Mouse (Mus musculus) lung, postnatal 0 days (tissue): ENCODE measurements around the gene Ces3a. TPM values are rescaled to one million over a fixed set of nuclear protein-coding genes. Genes with fewer than 3 reads are reported as not detected.
"Not testable (repeated sequence)": the region's sequence is repeated elsewhere in the genome, so short reads cannot be mapped to it uniquely, and the experiment has no call there.

Experiments
- ATAC-seq: fragments of 200-750 bp; cut with Nextera tagmentation; 2 replicates; pipeline ENCODE4 v1.8.0; 2017; ENCODE audit warnings: moderate library complexity
- DNase-seq: peaks from one replicate; pipeline ENCODE4 v3.0.0-alpha.2; 2016; ENCODE audit warnings: low spot score
- H3K27ac ChIP-seq: fragments of 300-500 bp; sonication (generic); 2 replicates; pipeline ENCODE4 v1.5.1; 2014; ENCODE audit warnings: antibody characterized with exemption, mild to moderate bottlenecking, low read length, mixed read lengths
- H3K27me3 ChIP-seq: fragments of 300-500 bp; sonication (generic); replicated peaks from 2 replicates; pipeline ENCODE4 v1.6.1; 2014; ENCODE audit warnings: low read length, mixed read lengths; ENCODE audit not compliant: insufficient read depth
- H3K36me3 ChIP-seq: fragments of 300-500 bp; sonication (generic); 2 replicates; pipeline ENCODE4 v1.6.1; 2014; ENCODE audit warnings: low read length, mixed read lengths; ENCODE audit not compliant: insufficient read depth
- H3K4me1 ChIP-seq: fragments of 300-500 bp; sonication (generic); 2 replicates; pipeline ENCODE4 v1.6.1; 2014; ENCODE audit warnings: antibody characterized with exemption, low read depth, low read length, mixed read lengths; ENCODE audit not compliant: insufficient read depth
- H3K4me2 ChIP-seq: fragments of 300-500 bp; sonication (generic); replicated peaks from 2 replicates; pipeline ENCODE4 v1.6.1; 2014; ENCODE audit warnings: low read depth, mild to moderate bottlenecking, low read length, moderate library complexity, mixed read lengths
- H3K4me3 ChIP-seq: fragments of 300-500 bp; sonication (generic); 2 replicates; pipeline ENCODE4 v1.5.1; 2014; ENCODE audit warnings: low read depth, low read length
- H3K9ac ChIP-seq: fragments of 300-500 bp; sonication (generic); replicated peaks from 2 replicates; pipeline ENCODE4 v1.6.1; 2014; ENCODE audit warnings: low read depth, mild to moderate bottlenecking
- H3K9me3 ChIP-seq: fragments of 300-500 bp; sonication (generic); 2 replicates; pipeline ENCODE4 v1.6.1; 2016; ENCODE audit warnings: low read length, mixed read lengths
- CTCF ChIP-seq: IDR thresholded peaks from 2 replicates; pipeline ENCODE4 v1.5.1; 2016; ENCODE audit warnings: antibody characterized with exemption, mild to moderate bottlenecking
- EP300 ChIP-seq: IDR thresholded peaks from 2 replicates; pipeline ENCODE4 v1.6.1; 2016; ENCODE audit warnings: antibody characterized with exemption, mild to moderate bottlenecking, control low read depth
- WGBS: fragments of 180-500 bp; shearing (Covaris S2); extraction: QIAGEN DNeasy Blood & Tissue Kit; methylation state at CpG from one replicate; pipeline ENCODE4 v1.1.7; 2014; 5-methylcytosine and 5-hydroxymethylcytosine counted together
- polyA plus RNA-seq: library from polyadenylated mRNA; unstranded; fragments of >200 nt; fragmentation: Nextera tagmentation; extraction: Ambion mirVana; gene quantifications from 2 replicates; pipeline ENCODE4 v1.2.1, GENCODE M21; 2015

The Ces3a gene
- polyA plus RNA-seq, 1 experiment from 2014 or later, result not detected

DNA sequence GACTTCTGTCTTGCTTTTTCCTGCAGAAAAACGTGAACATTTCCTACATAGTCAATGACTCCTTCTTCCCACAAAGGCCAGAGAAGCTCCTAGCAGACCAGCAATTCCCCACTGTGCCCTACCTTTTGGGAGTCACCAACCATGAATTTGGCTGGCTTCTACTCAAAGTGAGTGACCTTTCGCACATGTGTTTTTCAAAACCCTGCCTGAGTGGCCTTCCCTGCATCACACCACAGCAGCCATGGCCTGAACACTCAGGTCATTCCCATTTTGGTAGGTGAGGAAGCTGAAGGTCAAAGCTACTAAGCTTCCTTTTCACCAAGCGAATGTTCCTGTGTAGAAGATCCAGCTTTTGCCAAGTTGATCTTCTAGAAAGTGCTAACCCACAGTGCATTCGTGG lies 40.2 kb downstream of the Ces3a start:
- no peak for DNase-seq
- WGBS, result 61% methylated on average over 4 of the region's 4 CpGs
- no peaks in the 10 kb centered on the region for H3K9me3 ChIP-seq
- H3K4me2 ChIP-seq, result no peak overlapping the region
- no peak for ATAC-seq
- H3K36me3 ChIP-seq, result no peaks in the 10 kb centered on the region
- no peak overlapping the region for H3K4me3 ChIP-seq
- no peaks in the 10 kb centered on the region for H3K27me3 ChIP-seq
- no peak overlapping the region for H3K27ac ChIP-seq
- TF ChIP-seq CTCF, result no peak
- no peak for TF ChIP-seq EP300
- no peak overlapping the region for H3K9ac ChIP-seq
- H3K4me1 ChIP-seq, result no peaks in the 10 kb centered on the region

DNA sequence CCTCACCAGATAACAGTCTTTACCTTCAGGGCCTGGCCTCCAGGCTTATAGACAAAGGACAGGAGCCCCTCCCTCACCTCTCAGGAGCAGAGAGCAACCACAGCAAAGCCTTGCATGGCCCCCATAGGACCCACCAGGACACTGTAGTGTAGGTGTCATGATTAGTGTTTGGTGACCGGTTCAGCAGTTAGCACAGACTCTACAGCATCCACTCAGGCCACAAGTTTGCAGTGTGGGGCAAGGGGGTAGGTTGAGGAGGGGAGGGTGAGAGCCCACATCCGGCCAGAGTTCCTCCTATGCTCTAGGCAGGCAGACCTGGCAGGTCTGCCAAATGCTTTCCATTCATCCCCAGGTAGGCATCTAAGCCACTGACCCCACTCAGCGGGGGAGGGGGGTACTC lies 45.6 kb downstream of the Ces3a start:
- TF ChIP-seq CTCF (no peak), EP300 (no peak)
- Histone ChIP-seq H3K27ac (no peak overlapping the region), H3K36me3 (no peaks in the 10 kb centered on the region), H3K4me3 (no peak overlapping the region), H3K27me3 (no peaks in the 10 kb centered on the region), H3K9me3 (no peaks in the 10 kb centered on the region), H3K4me1 (no peaks in the 10 kb centered on the region), H3K9ac (no peak overlapping the region), H3K4me2 (no peak overlapping the region)
- no peak for ATAC-seq
- WGBS, result 73% methylated on average over 2 of the region's 3 CpGs
- no peak for DNase-seq

DNA sequence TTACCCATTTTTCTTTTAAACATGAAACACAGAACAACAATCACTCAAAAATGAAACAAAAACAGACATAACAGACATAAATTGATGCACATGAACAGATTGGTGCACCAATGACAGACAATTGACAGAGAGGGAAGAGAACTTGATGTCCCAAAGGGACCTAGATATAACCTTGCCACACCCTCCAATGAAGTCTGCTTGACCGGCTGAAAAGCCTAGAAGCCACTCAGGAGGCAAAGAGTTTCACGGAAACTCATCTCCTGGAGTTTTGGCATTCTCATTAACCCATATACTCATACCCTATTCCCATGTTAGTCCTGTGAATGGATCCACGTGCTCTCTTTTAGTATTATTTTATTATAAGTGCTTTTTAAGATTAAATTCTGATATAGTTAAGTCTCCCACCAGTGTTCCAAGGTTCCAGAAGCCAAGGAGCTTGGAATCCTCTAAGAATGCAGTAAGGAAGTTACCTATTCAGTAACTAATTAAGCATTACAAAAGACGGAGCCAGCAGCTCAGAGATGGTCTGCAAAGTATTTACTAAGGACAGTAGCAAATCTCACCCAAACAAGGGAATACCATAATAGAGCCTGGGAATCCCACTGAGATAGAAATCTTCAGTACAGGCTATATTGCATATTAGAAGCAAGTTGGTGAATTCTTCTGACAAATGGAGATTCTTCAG lies 53.8 kb downstream of the Ces3a start:
- H3K9me3 ChIP-seq, H3K4me2 ChIP-seq, H3K4me3 ChIP-seq, H3K9ac ChIP-seq, DNase-seq, H3K27ac ChIP-seq, H3K36me3 ChIP-seq, H3K4me1 ChIP-seq, H3K27me3 ChIP-seq, ATAC-seq: not testable (repeated sequence)
- 72% methylated on average over 4 of the region's 4 CpGs for WGBS

DNA sequence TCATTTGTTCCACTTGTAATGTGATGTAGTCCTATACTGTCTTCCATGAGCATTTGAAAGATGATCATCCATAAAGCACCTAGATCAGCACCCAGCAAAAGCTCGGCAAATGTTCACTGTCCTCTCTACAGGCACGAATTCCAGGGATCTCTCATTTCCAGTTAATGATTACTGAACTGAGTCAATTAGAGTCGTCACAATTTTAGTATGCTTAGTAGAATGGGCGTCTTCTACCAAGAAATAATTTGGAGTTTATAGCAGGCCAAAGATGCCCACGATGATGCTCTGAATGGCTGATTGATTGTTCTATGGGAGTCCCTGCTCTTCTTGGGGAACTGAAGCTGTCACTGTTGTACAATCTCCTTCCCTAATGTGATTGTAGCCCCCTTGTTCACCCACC lies 55.3 kb downstream of the Ces3a start:
- WGBS, result 72% methylated on average over 5 of the region's 5 CpGs
- not testable (repeated sequence) for H3K9me3 ChIP-seq, H3K4me3 ChIP-seq, H3K9ac ChIP-seq, ATAC-seq, H3K36me3 ChIP-seq, H3K4me2 ChIP-seq, H3K4me1 ChIP-seq, H3K27me3 ChIP-seq, DNase-seq, H3K27ac ChIP-seq

DNA sequence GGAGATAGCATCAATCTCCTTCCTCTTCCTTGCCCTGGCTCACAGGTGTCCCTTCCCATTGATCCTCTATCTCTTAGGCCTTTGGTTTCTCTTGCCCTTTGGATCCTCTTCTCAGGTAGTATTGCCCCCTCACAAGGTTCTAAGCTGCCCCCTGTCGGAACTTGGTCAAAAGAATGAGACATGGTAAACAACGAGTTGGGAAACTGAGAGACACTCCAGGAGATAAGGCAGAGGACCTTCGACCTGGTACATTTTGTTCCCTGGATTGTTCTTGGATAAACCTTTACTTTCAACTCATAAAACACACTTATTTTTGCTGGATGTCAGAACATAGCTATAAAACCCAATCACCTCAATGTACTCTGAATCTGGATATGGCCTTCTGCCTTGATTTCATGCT lies 55.8 kb downstream of the Ces3a start:
- no peak for DNase-seq
- no peaks in the 10 kb centered on the region for H3K36me3 ChIP-seq
- H3K27ac ChIP-seq, result no peak overlapping the region
- H3K9me3 ChIP-seq, result no peaks in the 10 kb centered on the region
- no peak overlapping the region for H3K9ac ChIP-seq
- no peak for TF ChIP-seq CTCF
- no peak overlapping the region for H3K4me2 ChIP-seq
- H3K4me1 ChIP-seq, result no peaks in the 10 kb centered on the region
- no peak overlapping the region for H3K4me3 ChIP-seq
- 70% methylated on average over 3 of the region's 3 CpGs for WGBS
- H3K27me3 ChIP-seq, result no peaks in the 10 kb centered on the region
- ATAC-seq, result no peak

Other genes starting within 250 kb of the Ces3a start
- gene Ces2b, start 217.0 kb upstream of the Ces3a start, polyA plus RNA-seq, result 1.4 and 1.7 TPM in 2 replicates
- gene Ces2c, start 201.5 kb upstream of the Ces3a start, polyA plus RNA-seq, result not detected in 2 replicates
- 0.31 and 0.58 TPM in 2 replicates for gene Ces2e, start 122.3 kb upstream of the Ces3a start, polyA plus RNA-seq
- gene Ces2f, start 101.2 kb upstream of the Ces3a start, polyA plus RNA-seq, result not detected in 2 replicates
- gene Ces2g, start 86.9 kb upstream of the Ces3a start, polyA plus RNA-seq, result 2.1 and 2.2 TPM in 2 replicates
- not detected in 2 replicates for gene Ces2h, start 47.7 kb upstream of the Ces3a start, polyA plus RNA-seq
- gene Ces3b, start 35.2 kb downstream of the Ces3a start, polyA plus RNA-seq, result not detected in 2 replicates
- not detected in 2 replicates for gene Ces4a, start 83.2 kb downstream of the Ces3a start, polyA plus RNA-seq
- 29.0 and 31.5 TPM in 2 replicates for gene Cbfb, start 122.1 kb downstream of the Ces3a start, polyA plus RNA-seq
- gene D230025D16Rik, start 176.5 kb downstream of the Ces3a start, polyA plus RNA-seq, result 82.6 and 91.3 TPM in 2 replicates
- gene B3gnt9, start 206.6 kb downstream of the Ces3a start, polyA plus RNA-seq, result 24.6 and 24.8 TPM in 2 replicates
- gene Tradd, start 216.0 kb downstream of the Ces3a start, polyA plus RNA-seq, result 35.5 and 35.8 TPM in 2 replicates
- 6.0 and 6.6 TPM in 2 replicates for gene Fbxl8, start 216.0 kb downstream of the Ces3a start, polyA plus RNA-seq
- gene Hsf4, start 221.2 kb downstream of the Ces3a start, polyA plus RNA-seq, result 1.7 and 2.0 TPM in 2 replicates
- 1.3 and 1.5 TPM in 2 replicates for gene Nol3, start 227.5 kb downstream of the Ces3a start, polyA plus RNA-seq
- 2.4 and 2.7 TPM in 2 replicates for gene 4931428F04Rik, start 241.3 kb downstream of the Ces3a start, polyA plus RNA-seq
- 34.5 and 34.6 TPM in 2 replicates for gene Exoc3l, start 247.5 kb downstream of the Ces3a start, polyA plus RNA-seq
- gene E2f4, start 249.1 kb downstream of the Ces3a start, polyA plus RNA-seq, result 29.8 and 32.7 TPM in 2 replicates